Mouse (Mus musculus): ENCODE measurements around the gene Kcng3. TPM values are rescaled to one million over a fixed set of nuclear protein-coding genes. Genes with fewer than 3 reads are reported as not detected.

Kcng3 gene
- total RNA-seq, 2 experiments from 2014 or later: 8.1 to 8.2 TPM

DNA sequence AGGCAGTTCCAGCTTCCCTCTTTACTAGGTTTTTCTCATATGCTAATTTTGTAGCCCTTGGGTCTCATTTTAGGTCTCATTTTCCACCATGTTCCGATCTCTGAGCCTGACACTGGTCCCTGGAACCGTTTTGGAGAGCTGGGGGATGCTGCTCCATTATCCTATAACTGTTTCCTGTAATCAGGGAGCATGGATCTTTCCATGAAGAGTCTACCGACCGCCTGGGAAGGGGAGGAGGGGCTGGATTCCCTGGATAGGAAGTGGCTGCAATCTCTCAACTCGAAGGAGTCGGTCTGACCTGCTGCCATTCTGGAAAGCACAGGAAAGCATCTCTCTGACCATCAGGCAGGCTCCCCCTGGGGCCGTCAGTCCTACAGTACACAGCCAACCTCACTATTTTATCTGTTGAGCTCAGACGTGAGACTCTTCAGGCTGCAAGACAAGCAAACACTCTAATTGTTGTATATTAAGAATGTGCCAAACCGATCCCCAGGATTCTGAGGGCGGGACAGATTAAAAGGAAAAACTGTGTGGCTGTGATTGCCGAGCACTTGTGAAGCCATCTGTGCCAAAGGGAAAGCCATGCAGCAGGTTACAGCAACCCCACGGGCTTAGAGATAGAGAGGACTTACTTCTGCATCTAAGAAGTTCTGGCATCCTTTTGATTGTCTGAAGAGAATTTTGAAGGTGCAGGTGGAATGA, 67.4 kb downstream of the Kcng3 start:
- no peak for DNase-seq (ENCODE audit: low spot score in 2 of 2)
- intact Hi-C loops (cut with DNase I): no loop called here

DNA sequence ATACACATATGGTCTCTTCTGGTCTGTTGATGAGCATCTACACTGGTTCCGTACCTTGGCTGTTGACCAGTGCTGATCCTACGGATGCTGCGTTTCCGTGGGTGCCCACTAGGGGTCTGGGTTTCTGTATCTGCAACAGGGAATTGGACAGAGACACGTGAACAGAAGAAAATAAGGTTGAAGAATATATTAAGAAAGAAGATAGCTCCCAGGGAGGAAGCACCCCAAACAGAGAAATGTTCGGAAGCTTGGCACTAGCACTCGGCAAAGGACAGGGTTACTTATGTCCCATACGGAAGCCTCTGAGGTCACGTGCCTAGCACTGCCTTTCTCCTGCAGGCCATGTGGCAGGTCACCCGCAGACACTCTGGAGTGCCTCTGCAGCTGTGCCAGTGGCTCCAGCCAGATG, 68.0 kb downstream of the Kcng3 start:
- peak; percentile 48 to 61 for DNase-seq (ENCODE audit: low spot score in 2 of 2)

DNA sequence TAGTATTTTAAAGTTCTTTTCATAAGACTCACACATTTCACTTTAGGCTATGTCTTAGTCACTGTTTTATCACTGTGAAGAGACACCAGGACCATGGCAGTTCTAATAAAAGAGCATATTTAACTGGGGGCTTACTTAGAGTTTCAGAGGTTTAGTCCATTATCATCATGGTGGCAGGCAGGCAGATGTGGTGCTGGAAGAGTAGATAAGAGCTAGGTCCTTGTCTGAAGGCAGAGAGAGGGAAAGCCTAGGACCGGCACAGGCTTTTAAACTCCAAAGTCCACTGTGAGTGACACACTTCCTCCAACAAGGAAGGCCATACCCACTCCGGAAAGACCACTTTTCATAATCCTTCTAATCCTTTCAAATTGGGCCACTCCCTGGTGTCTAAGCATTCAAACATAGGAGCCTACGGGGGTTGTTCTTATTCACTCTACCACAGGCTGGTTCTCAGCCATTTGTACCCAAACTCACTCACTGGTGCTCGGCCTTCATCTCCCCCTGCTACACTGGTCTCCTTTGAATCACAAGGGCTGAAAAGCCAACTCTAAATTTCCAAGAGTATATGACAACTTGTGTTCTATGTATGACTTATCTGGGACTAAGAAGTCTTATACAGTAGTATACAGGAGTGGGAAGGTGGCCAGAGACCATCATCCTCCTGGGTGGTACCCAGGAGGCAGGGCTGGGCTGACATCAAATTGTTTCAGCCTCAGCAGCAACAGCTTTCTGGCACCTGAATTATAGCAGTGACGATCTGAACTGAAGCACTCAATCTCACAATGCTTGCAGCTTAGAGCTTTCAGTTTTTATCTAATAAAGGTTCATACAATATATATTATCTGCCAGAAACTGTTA, 69.3 kb downstream of the Kcng3 start:
- no peak for DNase-seq (ENCODE audit: low spot score in 2 of 2)
- intact Hi-C loops (cut with DNase I): no loop called here

More for the DNA sequence above, 68.0 kb downstream of the Kcng3 start:
- intact Hi-C loops (cut with DNase I): no loop called here

DNA sequence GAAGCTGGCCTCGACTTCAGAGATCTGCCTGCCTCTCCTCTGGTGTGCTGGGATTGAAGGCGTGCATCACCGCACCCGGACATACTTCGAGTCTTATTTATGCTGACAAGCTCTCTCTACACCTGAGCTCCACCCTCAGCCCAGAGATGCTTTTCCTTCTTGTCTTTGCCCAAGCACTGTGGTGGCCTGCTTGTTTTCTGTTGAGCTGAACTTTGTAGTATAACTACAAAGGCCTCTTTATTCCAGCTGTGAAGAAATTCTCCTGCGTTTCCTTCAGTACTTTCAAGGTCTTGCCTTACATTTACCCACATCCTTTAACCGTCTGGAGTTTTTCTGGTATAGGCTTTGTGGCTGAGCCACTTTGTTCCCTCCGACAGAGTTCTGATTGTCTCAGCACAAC, 72.6 kb downstream of the Kcng3 start:
- intact Hi-C loops (cut with DNase I): no loop called here

DNA sequence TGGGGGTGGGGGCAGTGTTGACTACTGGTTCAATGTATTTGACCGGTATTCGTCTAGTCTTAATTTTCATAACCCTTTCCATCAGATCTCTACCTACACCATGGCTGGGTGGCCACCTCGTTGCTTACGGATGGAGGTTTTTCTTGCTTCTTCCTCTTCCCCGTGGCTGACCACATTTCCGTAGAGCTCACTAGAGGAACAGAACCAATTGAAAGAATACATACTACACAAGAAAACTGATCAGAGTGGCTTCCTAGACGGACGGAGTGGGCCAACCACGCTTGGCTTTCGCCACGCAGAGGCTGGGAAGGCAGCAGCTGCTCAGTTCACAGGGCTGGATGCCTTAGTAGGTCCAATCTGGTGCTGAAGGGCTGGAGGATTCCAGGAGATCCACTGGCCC, 75.9 kb downstream of the Kcng3 start:
- DNase-seq (ENCODE audit: low spot score in 2 of 2): no peak
- intact Hi-C loops (cut with DNase I): no loop called here

More for the DNA sequence above, 72.6 kb downstream of the Kcng3 start:
- no peak for DNase-seq (ENCODE audit: low spot score in 2 of 2)

DNA sequence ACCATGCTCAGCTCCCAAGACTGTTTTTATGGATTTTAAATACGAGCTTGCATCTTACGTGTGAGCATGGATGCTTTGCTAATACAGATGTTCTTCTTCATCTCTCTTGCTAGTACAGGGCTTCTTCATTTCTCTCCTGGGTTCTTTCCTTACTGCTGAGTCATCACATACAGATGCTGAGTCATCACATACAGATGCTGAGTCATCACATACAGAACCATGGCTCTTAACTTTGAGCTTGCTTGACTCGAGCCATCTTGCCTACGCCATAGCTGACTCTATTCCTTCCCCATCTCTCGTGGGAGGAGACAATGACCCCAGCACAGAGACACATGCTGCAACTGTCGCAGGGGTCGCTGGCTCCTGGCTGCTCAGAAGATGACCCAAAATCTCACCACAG, 76.7 kb downstream of the Kcng3 start:
- DNase-seq (ENCODE audit: low spot score in 2 of 2): no peak
- intact Hi-C loops (cut with DNase I): no loop called here

DNA sequence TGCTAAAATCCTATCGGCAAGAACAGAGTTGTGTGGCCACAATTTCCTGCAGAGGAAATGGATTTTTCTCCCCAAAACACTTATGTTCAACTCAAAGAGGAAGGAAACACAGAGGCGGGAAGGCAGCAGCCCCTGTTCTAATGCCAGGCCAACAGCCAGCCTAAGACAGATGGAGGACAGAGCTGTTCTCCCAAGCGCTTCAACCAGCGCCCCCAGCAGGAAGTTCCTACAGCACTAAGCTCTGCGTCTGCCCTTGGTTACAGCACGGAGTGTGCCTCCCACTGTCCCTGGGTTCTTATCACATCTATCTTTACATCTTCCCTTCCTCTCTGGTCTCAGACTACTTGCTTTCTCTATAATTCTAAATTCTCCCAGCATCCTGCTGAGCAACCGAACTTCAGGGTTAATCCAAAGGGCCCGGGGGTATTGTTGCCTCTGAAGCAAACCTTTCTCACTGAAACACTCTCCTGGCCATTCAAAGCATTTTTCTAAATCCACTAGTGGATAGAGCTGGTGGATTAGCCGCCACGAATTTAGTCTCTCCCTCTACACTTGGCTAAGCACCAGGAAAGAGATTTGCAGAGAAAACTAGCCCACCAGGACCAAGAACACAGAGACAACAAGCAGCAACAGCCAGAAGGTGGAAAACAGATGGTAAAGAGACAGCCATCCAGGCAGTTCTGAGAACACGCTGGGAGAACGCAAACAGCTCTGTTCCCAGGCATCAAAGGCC, 83.0 kb downstream of the Kcng3 start:
- intact Hi-C loops (cut with DNase I): no loop called here
- peak in 1 of 2 experiments; percentile 78 for DNase-seq (ENCODE audit: low spot score in 2 of 2)

DNA sequence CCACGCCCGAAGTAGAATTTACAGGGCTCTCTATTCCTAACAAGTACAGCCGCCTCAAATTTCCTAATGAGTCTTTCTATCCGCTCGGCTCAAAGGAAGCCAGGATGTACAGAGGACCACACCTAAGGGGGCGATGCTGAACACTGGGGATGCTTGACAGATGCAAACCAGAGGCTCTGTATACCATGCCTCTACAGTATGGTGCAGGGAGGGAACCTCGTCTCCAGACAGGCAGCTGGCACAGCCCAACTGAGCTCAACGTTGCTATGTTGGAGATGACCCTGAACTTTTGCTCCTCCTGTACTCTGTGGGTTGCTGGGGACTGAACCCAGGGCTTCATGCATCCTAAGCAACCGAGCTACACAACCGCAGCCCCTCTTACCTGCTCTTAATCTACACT, 84.5 kb downstream of the Kcng3 start:
- intact Hi-C loops (cut with DNase I): no loop called here
- DNase-seq (ENCODE audit: low spot score in 2 of 2): no peak

DNA sequence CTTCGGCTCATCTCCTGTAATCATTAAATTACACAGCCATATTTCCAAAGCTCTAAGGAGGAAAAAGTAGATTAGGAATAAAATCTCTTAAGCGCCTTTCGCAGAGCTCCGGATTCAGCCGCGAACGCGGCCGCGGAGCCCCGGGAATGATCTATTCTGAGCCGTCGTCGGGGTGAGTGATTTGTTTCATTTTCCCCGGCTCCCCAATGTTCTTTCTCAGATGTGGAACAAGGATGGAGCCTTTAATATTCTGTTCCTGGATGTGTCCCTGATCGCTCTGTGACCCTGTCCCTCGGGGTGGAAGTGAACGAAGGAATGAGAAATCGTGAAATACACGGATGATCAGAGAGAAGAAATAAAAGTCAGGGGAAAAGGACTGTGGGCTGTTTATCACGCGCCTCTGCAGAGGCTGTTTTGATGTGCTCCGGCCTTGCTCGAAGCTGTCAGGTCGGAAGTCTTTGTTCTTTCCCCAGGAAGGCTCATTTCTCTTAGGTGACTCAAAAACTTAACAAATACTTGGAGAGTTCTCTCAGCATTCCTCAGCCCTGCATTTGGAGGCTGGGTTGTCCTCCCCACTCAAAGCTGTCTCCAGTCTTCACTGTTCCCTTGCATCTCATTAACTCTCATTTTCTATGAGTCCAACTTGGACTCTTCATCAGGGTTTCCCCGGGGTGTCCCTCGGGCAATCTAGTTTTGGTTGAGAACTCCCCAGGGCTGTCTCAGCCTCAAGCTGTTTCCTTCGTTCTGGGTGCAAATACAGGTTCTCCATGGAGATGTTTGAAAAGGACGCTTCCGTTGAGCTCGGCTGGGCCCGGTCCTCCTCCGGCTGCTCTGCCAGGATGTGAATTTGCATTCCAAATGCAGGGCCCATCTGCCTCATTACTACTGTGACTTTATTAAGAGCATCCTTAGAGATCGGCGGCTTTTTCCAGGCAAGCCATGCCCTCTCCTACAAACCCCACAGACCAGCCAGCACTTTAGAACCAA, 85.6 kb downstream of the Kcng3 start:
- intact Hi-C loops (cut with DNase I): no loop called here
- DNase-seq (ENCODE audit: low spot score in 2 of 2): no peak

DNA sequence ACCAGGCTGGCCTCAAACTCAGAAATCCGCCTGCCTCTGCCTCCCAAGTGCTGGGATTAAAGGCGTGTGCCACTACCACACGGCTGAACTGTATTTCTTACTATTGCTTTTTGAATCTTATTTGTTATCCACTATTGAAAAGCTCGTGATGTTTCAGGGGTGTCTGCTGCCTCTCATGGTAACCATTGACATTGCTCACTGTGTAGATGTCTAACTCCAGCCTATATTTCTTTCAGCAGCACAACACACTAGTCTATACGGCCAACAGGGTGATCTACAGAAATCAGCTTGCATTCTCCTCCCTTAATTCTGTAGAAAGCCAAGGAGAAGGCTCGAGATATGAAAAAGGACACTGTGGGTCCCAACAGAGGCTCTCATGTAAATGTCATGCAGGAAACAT, 86.4 kb downstream of the Kcng3 start:
- intact Hi-C loops (cut with DNase I): no loop called here
- no peak for DNase-seq (ENCODE audit: low spot score in 2 of 2)

DNA sequence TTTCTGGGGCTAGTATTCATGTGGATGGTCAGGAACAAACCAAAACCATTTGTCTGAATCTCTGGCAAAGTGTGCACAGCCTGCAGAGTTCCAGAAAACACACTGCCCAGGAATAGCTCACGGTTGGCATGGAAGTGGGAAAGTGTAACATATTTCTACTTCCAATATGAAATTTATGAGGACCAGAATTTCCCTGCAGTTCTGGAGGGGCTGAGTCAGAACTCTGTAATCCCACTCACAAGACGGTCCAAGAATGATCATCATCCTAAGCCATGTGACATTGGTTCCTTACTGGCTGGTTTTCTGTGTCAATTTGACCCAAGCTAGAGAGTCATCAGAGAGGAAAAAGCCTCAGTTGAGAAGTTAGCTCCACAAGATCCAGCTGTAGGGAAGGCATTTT, 89.3 kb downstream of the Kcng3 start:
- no peak for DNase-seq (ENCODE audit: low spot score in 2 of 2)
- intact Hi-C loops (cut with DNase I): no loop called here

DNA sequence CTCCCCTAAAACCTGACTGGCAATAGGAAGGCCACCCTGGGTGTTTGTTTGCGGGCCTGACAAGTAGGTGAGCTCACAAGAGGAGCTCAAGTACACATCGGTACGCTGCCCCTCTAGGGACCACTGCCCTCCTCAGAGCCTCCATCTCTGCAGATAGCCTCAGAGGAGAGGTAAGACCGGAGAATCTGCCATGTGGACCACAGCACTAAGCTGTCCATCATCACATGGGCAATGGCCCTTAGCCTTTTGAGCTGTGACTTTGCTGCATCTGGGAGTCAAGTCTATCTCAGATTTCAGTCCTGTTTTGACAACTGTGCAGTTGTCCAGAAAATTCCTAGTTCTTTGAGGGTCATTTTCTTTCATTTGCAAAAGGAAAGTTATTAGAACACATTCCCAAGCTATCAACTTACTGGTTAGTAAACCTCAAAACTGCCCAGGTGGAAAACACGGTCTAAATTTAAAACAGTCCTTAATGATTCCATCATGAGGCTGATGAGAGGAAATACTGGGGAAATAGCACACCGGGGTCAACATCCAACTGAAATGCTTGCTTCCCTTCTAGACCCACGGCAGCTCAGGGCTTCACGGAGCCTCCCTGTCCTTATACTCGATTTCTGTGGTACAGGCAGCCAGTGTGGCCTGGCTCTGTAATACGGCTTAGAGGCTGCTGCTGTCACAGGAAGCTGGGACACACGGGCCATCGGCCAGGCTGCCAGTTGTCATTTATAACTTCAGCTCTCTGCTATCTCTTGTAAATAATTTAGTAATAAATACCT, 92.2 kb downstream of the Kcng3 start:
- DNase-seq (ENCODE audit: low spot score in 2 of 2): no peak
- intact Hi-C loops (cut with DNase I): no loop called here

DNA sequence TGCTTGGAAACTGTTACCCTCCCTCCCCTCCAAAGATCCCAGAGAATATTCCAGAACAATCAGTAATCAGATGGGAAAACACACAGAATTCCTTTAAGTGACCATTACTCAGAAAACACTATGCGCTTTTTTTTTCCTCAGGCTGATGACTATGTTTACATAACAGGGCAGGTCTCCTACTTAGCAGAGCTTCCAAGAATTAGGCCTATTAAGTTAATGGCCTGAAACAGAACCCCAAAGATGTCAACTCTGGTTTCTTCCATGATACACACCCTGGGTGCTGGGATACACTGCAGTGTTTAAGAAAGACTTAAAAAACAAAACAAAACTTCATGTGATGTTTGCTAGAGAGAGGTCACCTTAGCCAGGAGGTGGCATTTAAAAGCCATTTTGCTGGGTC, 93.0 kb downstream of the Kcng3 start:
- intact Hi-C loops (cut with DNase I): no loop called here
- no peak for DNase-seq (ENCODE audit: low spot score in 2 of 2)

DNA sequence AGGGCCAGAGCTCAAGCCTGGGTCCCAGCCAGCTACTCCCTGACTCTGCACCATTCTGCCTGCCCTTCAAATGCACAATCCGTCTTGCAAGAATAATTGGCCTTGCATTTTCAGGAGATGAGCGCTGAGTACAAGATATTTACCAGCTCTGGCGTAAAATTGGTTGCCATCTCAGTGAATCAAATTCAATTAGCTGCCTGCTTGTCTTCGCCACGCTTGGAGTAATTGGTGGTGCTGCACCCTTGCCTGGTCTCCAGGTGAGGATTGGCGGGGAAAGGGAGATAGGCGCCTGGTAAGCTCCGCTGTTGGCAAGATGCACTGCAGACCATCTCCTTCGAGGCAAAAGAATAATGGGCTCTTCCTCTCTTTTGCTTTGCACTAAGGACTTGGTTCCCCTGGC, 93.6 kb downstream of the Kcng3 start:
- intact Hi-C loops (cut with DNase I): no loop called here
- no peak for DNase-seq (ENCODE audit: low spot score in 2 of 2)

Other genes starting within 250 kb of the Kcng3 start
- 100 to 1,000 TPM; 172 to 178 TPM for gene Cox7a2l, start 114.6 kb downstream of the Kcng3 start, total RNA-seq (2021)
- gene Mta3, start 74.3 kb upstream of the Kcng3 start, total RNA-seq (2021): 10 to 100 TPM; 65.9 to 68.5 TPM
- under 1 TPM in 1 of 2 experiments, not detected in 1; 0.36 TPM for gene Haao, start 216.1 kb upstream of the Kcng3 start, total RNA-seq (2021)